Mouse (Mus musculus) CH12.LX (cell line): ENCODE data around the gene Entpd8. TPM values are rescaled to one million over a fixed set of nuclear protein-coding genes. Genes with fewer than 3 reads are reported as not detected.

Experiments used
- DNase-seq: peaks from one replicate; pipeline ENCODE4 v3.0.0-alpha.2; 2013; ENCODE audit errors: extremely low read depth
- H3K27ac ChIP-seq: 2 replicates; pipeline ENCODE4 v1.5.1; 2012; ENCODE audit warnings: low read depth, mild to moderate bottlenecking, control low read depth, moderate library complexity; ENCODE audit not compliant: insufficient read depth
- H3K27me3 ChIP-seq: replicated peaks from 2 replicates; pipeline ENCODE3; 2012; ENCODE audit warnings: inconsistent platforms
- H3K36me3 ChIP-seq, 2 experiments: replicated peaks in 1 of 2; 2 replicates each; pipeline versions ENCODE3 to v1.6.1; 2012; ENCODE audit warnings: inconsistent platforms in 1 of 2, low read length in 1 of 2, mild to moderate bottlenecking in 1 of 2, mixed read lengths in 1 of 2, moderate library complexity in 1 of 2; ENCODE audit not compliant: control insufficient read depth in 1 of 2, insufficient read depth in 1 of 2
- H3K4me1 ChIP-seq, 2 experiments: 2 replicates each; pipeline ENCODE4 v1.6.1; 2012; ENCODE audit warnings: inconsistent platforms in 1 of 2, moderate library complexity in 1 of 2; ENCODE audit not compliant: insufficient read depth in 2 of 2, control insufficient read depth in 1 of 2
- H3K4me2 ChIP-seq: 2 replicates; pipeline ENCODE4 v1.6.1; 2012; ENCODE audit warnings: low read depth, mild to moderate bottlenecking, control low read depth; ENCODE audit not compliant: poor library complexity, insufficient read depth, severe bottlenecking
- H3K4me3 ChIP-seq, 3 experiments: fragments of 150-350 bp in 1 of 3; sonication (generic) in 1 of 3; replicated peaks in 1 of 3; 2 replicates each; pipeline versions ENCODE3 to v1.5.1; 2011 to 2012; ENCODE audit warnings: low read depth in 2 of 3, low read length in 2 of 3, mild to moderate bottlenecking in 2 of 3, moderate library complexity in 2 of 3, control low read depth in 1 of 3, improper control_type of control experiment in 1 of 3, inconsistent platforms in 1 of 3, mixed read lengths in 1 of 3; ENCODE audit not compliant: poor library complexity in 1 of 3
- H3K79me2 ChIP-seq: replicated peaks from 2 replicates; pipeline ENCODE4 v1.6.1; 2012; ENCODE audit warnings: mild to moderate bottlenecking, moderate library complexity; ENCODE audit not compliant: control insufficient read depth, poor library complexity, insufficient read depth, severe bottlenecking; ENCODE audit errors: extremely low read depth
- H3K9ac ChIP-seq: 2 replicates; pipeline ENCODE4 v1.6.1; 2012; ENCODE audit warnings: low read depth, mild to moderate bottlenecking, control low read depth, moderate library complexity; ENCODE audit not compliant: insufficient read depth
- H3K9me3 ChIP-seq: replicated peaks from 2 replicates; pipeline ENCODE3; 2012; ENCODE audit warnings: low read length, inconsistent platforms, mixed read lengths
- CHD1 ChIP-seq: IDR thresholded peaks from 2 replicates; pipeline ENCODE4 v1.6.1; 2012; ENCODE audit warnings: low read depth, low read length, improper control_type of control experiment, inconsistent platforms
- CHD2 ChIP-seq: IDR thresholded peaks from 2 replicates; pipeline ENCODE4 v1.6.1; 2011; ENCODE audit warnings: low read length, improper control_type of control experiment
- E2F4 ChIP-seq: IDR thresholded peaks from 2 replicates; pipeline ENCODE4 v1.6.1; 2011; ENCODE audit warnings: low read depth, low read length, improper control_type of control experiment; ENCODE audit not compliant: insufficient replicate concordance
- EP300 ChIP-seq: IDR thresholded peaks from 2 replicates; pipeline ENCODE4 v1.6.1; 2011; ENCODE audit warnings: low read length, improper control_type of control experiment
- ETS1 ChIP-seq: conservative IDR thresholded peaks from 2 replicates; pipeline ENCODE4 v1.6.1; 2012; ENCODE audit warnings: low read depth, mild to moderate bottlenecking, inconsistent platforms, low read length, improper control_type of control experiment, moderate library complexity
- HCFC1 ChIP-seq: IDR thresholded peaks from 2 replicates; pipeline ENCODE4 v1.6.1; 2012; ENCODE audit warnings: low read depth, mild to moderate bottlenecking, inconsistent platforms, low read length, improper control_type of control experiment
- KAT2A ChIP-seq: IDR thresholded peaks from 2 replicates; pipeline ENCODE4 v1.6.1; 2012; ENCODE audit warnings: low read length, improper control_type of control experiment, inconsistent platforms; ENCODE audit not compliant: insufficient replicate concordance
- MAFK ChIP-seq: IDR thresholded peaks from 2 replicates; pipeline ENCODE4 v1.6.1; 2011; ENCODE audit warnings: low read length, improper control_type of control experiment; ENCODE audit not compliant: insufficient replicate concordance
- MAX ChIP-seq: IDR thresholded peaks from 2 replicates; pipeline ENCODE4 v1.6.1; 2011; ENCODE audit warnings: low read length, improper control_type of control experiment
- MEF2A ChIP-seq: IDR thresholded peaks from 2 replicates; pipeline ENCODE4 v1.6.1; 2014; ENCODE audit warnings: low read depth, mild to moderate bottlenecking, inconsistent platforms, low read length, improper control_type of control experiment, borderline replicate concordance
- MYC ChIP-seq: IDR thresholded peaks from 2 replicates; pipeline ENCODE4 v1.6.1; 2011; ENCODE audit warnings: low read depth, mild to moderate bottlenecking, improper control_type of control experiment, low read length
- NELFE ChIP-seq: IDR thresholded peaks from 2 replicates; pipeline ENCODE4 v1.6.1; 2011; ENCODE audit warnings: low read depth, low read length, improper control_type of control experiment
- NRF1 ChIP-seq: IDR thresholded peaks from 2 replicates; pipeline ENCODE4 v1.6.1; 2014; ENCODE audit warnings: low read depth, mild to moderate bottlenecking, inconsistent platforms, low read length, improper control_type of control experiment, moderate library complexity
- PAX5 ChIP-seq: IDR thresholded peaks from 2 replicates; pipeline ENCODE4 v1.6.1; 2012; ENCODE audit warnings: low read length, inconsistent platforms, mixed read lengths
- POLR2AphosphoS2 ChIP-seq: IDR thresholded peaks from 2 replicates; pipeline ENCODE4 v1.6.1; 2011; ENCODE audit warnings: low read depth, low read length, improper control_type of control experiment
- RCOR1 ChIP-seq: conservative IDR thresholded peaks from 2 replicates; pipeline ENCODE4 v1.6.1; 2012; ENCODE audit warnings: low read depth, mild to moderate bottlenecking, inconsistent platforms, low read length, improper control_type of control experiment
- SIN3A ChIP-seq: IDR thresholded peaks from 2 replicates; pipeline ENCODE4 v1.6.1; 2012; ENCODE audit warnings: low read length, improper control_type of control experiment, inconsistent platforms
- SMC3 ChIP-seq: IDR thresholded peaks from 2 replicates; pipeline ENCODE4 v1.6.1; 2011; ENCODE audit warnings: low read depth, low read length, improper control_type of control experiment
- TBP ChIP-seq: conservative IDR thresholded peaks from 2 replicates; pipeline ENCODE4 v1.6.1; 2011; ENCODE audit warnings: low read depth, low read length, improper control_type of control experiment
- USF1 ChIP-seq: IDR thresholded peaks from 2 replicates; pipeline ENCODE4 v1.6.1; 2014; ENCODE audit warnings: low read depth, mild to moderate bottlenecking, inconsistent platforms, low read length, improper control_type of control experiment
- ZC3H11A ChIP-seq: IDR thresholded peaks from 2 replicates; pipeline ENCODE4 v1.6.1; 2012; ENCODE audit warnings: low read depth, mild to moderate bottlenecking, inconsistent platforms, low read length, improper control_type of control experiment
- ZKSCAN1 ChIP-seq: IDR thresholded peaks from 2 replicates; pipeline ENCODE4 v1.6.1; 2012; ENCODE audit warnings: low read depth, inconsistent platforms, low read length, improper control_type of control experiment, borderline replicate concordance
- ZMIZ1 ChIP-seq: IDR thresholded peaks from 2 replicates; pipeline ENCODE4 v1.6.1; 2012; ENCODE audit warnings: low read depth, mild to moderate bottlenecking, inconsistent platforms, low read length, improper control_type of control experiment
- ZNF384 ChIP-seq: IDR thresholded peaks from 2 replicates; pipeline ENCODE4 v1.6.1; 2012; ENCODE audit warnings: low read depth, low read length, improper control_type of control experiment, inconsistent platforms
- dilution Hi-C: fragments of 300-500 bp; cut with MboI; formaldehyde crosslinking; loops from 2 replicates; pipeline ENCODE4 v1.14.3; 2020; ENCODE audit warnings: low sequenced_read_pairs; ENCODE audit not compliant: extremely low pct_unique_long_range_greater_than_20kb, extremely low pct_ligation_motif_present
- in situ Hi-C: fragments of 300-500 bp; cut with MboI; formaldehyde crosslinking; loops from 3 replicates; pipeline ENCODE4 v1.14.3; 2019; ENCODE audit warnings: low sequenced_read_pairs, low pct_ligation_motif_present, low pct_unique_long_range_greater_than_20kb, mixed read lengths
- polyA plus RNA-seq: library from polyadenylated mRNA; unstranded; fragments of >175 nt; gene quantifications from 2 replicates; pipeline ENCODE4 v1.2.1, GENCODE M21; 2012; ENCODE audit warnings: low read depth; ENCODE audit not compliant: insufficient read length
- total RNA-seq, 2 experiments: library from RNA; depleted of rRNA; stranded (reverse); fragments of 300-350 nt in 1 of 2; fragments of >200 nt in 1 of 2; gene quantifications; 2 replicates each; pipeline ENCODE4 v1.2.3; 2012 to 2014

Entpd8 gene
- total and polyA plus RNA-seq, 3 experiments: not detected

GRCm38 (mm10) chr2:25099703-25100102, 19.6 kb downstream of the Entpd8 start:
- Histone ChIP-seq H3K36me3 (peaks cover 0 to 6% of the 10 kb centered on the region in 2 experiments), H3K9ac (no peak overlapping the region)
- dilution Hi-C loops: no loop called here
- no peak for TF ChIP-seq E2F4
- TF ChIP-seq PAX5: no peak
- TF ChIP-seq ZNF384: no peak
- TF ChIP-seq, all 38 proteins: peak for 0
- Histone ChIP-seq H3K9me3 (no peaks in the 10 kb centered on the region), H3K27ac (no peak overlapping the region), H3K79me2 (no peaks in the 10 kb centered on the region), H3K27me3 (no peaks in the 10 kb centered on the region), H3K4me3 (no peak overlapping the region), H3K4me2 (no peak overlapping the region), H3K4me1 (peaks cover 6 to 28% of the 10 kb centered on the region in 2 experiments)
- no peak for DNase-seq
- in situ Hi-C loops: loop anchor here (5.0 kb wide), 1 partner anchor 63 kb away; no protein-coding TSS in a partner anchor

GRCm38 (mm10) chr2:25104122-25104521, 24.0 kb downstream of the Entpd8 start:
- Histone ChIP-seq H3K4me1 (peaks cover 1 to 7% of the 10 kb centered on the region in 2 experiments; a peak in 2 of 4 replicates), H3K27ac (no peak overlapping the region), H3K4me3 (no peak overlapping the region), H3K27me3 (no peaks in the 10 kb centered on the region), H3K79me2 (no peaks in the 10 kb centered on the region), H3K36me3 (peaks cover 0 to 2% of the 10 kb centered on the region in 2 experiments), H3K9me3 (no peaks in the 10 kb centered on the region), H3K9ac (no peak overlapping the region), H3K4me2 (no peak overlapping the region)
- DNase-seq: no peak
- dilution Hi-C loops (no loop called here), in situ Hi-C loops (no loop called here)
- no peak for TF ChIP-seq RCOR1
- TF ChIP-seq CHD2: no peak
- TF ChIP-seq NELFE: no peak
- TF ChIP-seq MAFK: no peak
- TF ChIP-seq MYC: no peak
- TF ChIP-seq SIN3A: no peak
- no peak for TF ChIP-seq USF1

DNA sequence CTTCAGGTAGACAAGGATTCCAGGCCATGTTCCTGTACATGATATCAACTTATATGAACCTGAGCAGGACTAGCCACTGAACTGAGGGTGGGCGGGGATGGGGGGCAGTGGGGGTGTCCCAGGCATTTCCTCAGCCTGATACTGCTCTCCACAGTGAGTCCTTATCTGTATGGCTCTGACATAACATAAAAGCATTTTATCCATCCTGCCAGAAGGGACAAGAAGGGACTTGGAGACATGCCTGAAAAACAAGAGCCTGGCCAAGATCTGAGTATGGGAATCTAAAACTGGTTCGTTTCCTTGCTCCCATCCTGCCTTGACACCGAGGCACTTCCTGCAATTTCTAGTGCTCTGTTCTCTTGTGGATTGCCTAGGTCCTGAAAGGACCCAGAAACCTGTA, 25.9 kb downstream of the Entpd8 start:
- DNase-seq: no peak
- TF ChIP-seq EP300: no peak
- TF ChIP-seq ZNF384: no peak
- TF ChIP-seq SMC3: no peak
- TF ChIP-seq E2F4: no peak
- TF ChIP-seq ZKSCAN1: no peak
- no peak for TF ChIP-seq KAT2A
- TF ChIP-seq RCOR1: no peak
- TF ChIP-seq PAX5: no peak
- TF ChIP-seq MAX: no peak
- no peak for TF ChIP-seq POLR2AphosphoS2
- TF ChIP-seq ETS1: no peak
- TF ChIP-seq NRF1: no peak
- TF ChIP-seq TBP: no peak
- TF ChIP-seq CHD1: no peak
- no peak for TF ChIP-seq ZC3H11A
- TF ChIP-seq HCFC1: no peak
- no peak for TF ChIP-seq ZMIZ1
- TF ChIP-seq MEF2A: no peak

More for the DNA sequence above, 25.9 kb downstream of the Entpd8 start:
- Histone ChIP-seq H3K9me3 (no peaks in the 10 kb centered on the region), H3K9ac (no peak overlapping the region), H3K27ac (no peak overlapping the region), H3K36me3 (peaks cover 0 to 1% of the 10 kb centered on the region in 2 experiments), H3K4me1 (peaks cover 4 to 7% of the 10 kb centered on the region in 2 experiments; a peak in 3 of 4 replicates), H3K79me2 (no peaks in the 10 kb centered on the region), H3K27me3 (no peaks in the 10 kb centered on the region), H3K4me2 (no peak overlapping the region), H3K4me3 (no peak overlapping the region)
- dilution Hi-C loops (no loop called here), in situ Hi-C loops (no loop called here)
